In the genomic region with DNA sequence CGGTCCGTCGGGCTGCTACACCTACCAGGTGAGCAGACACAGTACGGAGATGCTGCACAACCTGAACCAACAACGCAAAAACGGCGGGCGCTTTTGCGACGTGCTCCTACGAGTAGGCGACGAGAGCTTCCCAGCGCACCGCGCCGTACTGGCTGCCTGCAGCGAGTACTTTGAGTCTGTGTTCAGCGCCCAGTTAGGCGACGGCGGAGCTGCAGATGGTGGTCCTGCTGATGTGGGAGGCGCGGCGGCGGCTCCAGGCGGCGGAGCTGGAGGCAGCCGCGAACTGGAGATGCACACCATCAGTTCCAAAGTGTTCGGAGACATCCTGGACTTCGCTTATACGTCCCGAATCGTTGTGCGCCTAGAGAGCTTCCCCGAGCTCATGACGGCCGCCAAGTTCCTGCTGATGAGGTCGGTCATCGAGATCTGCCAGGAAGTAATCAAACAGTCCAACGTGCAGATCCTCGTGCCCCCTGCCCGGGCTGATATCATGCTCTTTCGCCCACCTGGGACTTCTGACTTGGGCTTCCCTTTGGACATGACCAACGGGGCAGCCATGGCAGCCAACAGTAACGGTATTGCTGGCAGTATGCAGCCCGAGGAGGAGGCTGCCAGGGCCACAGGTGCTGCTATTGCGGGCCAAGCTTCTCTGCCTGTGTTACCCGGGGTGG, we compare ENCODE assay signal across 8 mouse cellular contexts. TPM values are rescaled to one million over a fixed set of nuclear protein-coding genes. Genes with fewer than 3 reads are reported as not detected.
A peak's percentile ranks its signal among the peaks of the same experiment; 100 is the strongest.
DNase-seq lines count a peak whose midpoint lies in the region; ATAC-seq and TF ChIP-seq lines count a peak whose summit lies in the region.

No protein-coding gene starts in this region.

- no peaks in the 10 kb centered on the region for H3K27me3 ChIP-seq in ES-Bruce4 (ENCODE audit: control insufficient read depth, insufficient read depth, low read length, poor library complexity, severe bottlenecking)
- no peaks in the 10 kb centered on the region for H3K27me3 ChIP-seq in forebrain, embryonic 11.5 days (ENCODE audit: control insufficient read depth, insufficient read depth, low read length)
- H3K27me3 ChIP-seq in hindbrain, embryonic 11.5 days (ENCODE audit: control insufficient read depth, insufficient read depth, low read length), result no peaks in the 10 kb centered on the region

- no peaks in the 10 kb centered on the region for H3K9me3 ChIP-seq in ES-Bruce4 (replicated peaks; ENCODE audit: control insufficient read depth, insufficient read depth, low read length, poor library complexity, severe bottlenecking)
- H3K9me3 ChIP-seq in forebrain, embryonic 11.5 days (ENCODE audit: control insufficient read depth, low read length), result no peaks in the 10 kb centered on the region
- no peaks in the 10 kb centered on the region for H3K9me3 ChIP-seq in hindbrain, embryonic 11.5 days (ENCODE audit: control insufficient read depth, low read length)

- peaks cover 2% of the 10 kb centered on the region for H3K4me1 ChIP-seq in ES-Bruce4 (ENCODE audit: control insufficient read depth, insufficient read depth, low read length)
- peaks cover 15% of the 10 kb centered on the region for H3K4me1 ChIP-seq in bone marrow macrophage, adult 2 months (ENCODE audit: control insufficient read depth, insufficient read depth, low read length)
- H3K4me1 ChIP-seq in forebrain, embryonic 11.5 days (replicated peaks; ENCODE audit: control insufficient read depth, insufficient read depth, low read length), result peaks cover 24% of the 10 kb centered on the region
- H3K4me1 ChIP-seq in hindbrain, embryonic 11.5 days (replicated peaks; ENCODE audit: control insufficient read depth, insufficient read depth, low read length), result peaks cover 22% of the 10 kb centered on the region

- no peak for DNase-seq in forebrain, embryonic 11.5 days (ENCODE audit: low spot score)
- peak; percentile 64 for DNase-seq in hindbrain, embryonic 11.5 days (ENCODE audit: low spot score)
- peak; percentile 47 to 60 for DNase-seq in layer of hippocampus, postnatal 25 days (ENCODE audit: extremely low spot score in 1 of 2, low spot score in 1 of 2)
- peak; percentile 53 for DNase-seq in lung, postnatal 14 days
- peak; percentile 65 to 70 for DNase-seq in right cerebral cortex, adult 2 months (ENCODE audit: low spot score in 2 of 2)
- DNase-seq in yolk sac, embryonic 10.5 days (ENCODE audit: low spot score), result peak; percentile 36

- TF ChIP-seq CTCF in ES-Bruce4 (IDR thresholded peaks at IDR 0.05; ENCODE audit: low read depth, low read length), result no peak
- no peak for TF ChIP-seq CTCF in bone marrow macrophage, adult 2 months (IDR thresholded peaks at IDR 0.05; ENCODE audit: low read depth, low read length)

- no peak for ATAC-seq in forebrain, embryonic 11.5 days (replicated peaks; ENCODE audit: low FRiP score)
- no peak for ATAC-seq in hindbrain, embryonic 11.5 days (ENCODE audit: low FRiP score)

- TF ChIP-seq POLR2A in ES-Bruce4 (IDR thresholded peaks at IDR 0.05; ENCODE audit: insufficient read depth, low read length), result no peak
- TF ChIP-seq POLR2A in bone marrow macrophage, adult 2 months (IDR thresholded peaks at IDR 0.05; ENCODE audit: borderline replicate concordance, low read depth, low read length), result no peak

- peak overlapping the region; percentile 64 for H3K27ac ChIP-seq in ES-Bruce4 (ENCODE audit: insufficient read depth, low read length)
- peak overlapping the region; percentile 68 for H3K27ac ChIP-seq in bone marrow macrophage, adult 2 months (ENCODE audit: insufficient read depth, low read depth, low read length)
- H3K27ac ChIP-seq in forebrain, embryonic 11.5 days (ENCODE audit: low read depth, low read length), result peak overlapping the region; percentile 97
- H3K27ac ChIP-seq in hindbrain, embryonic 11.5 days (ENCODE audit: low read depth, low read length), result peak overlapping the region; percentile 100

- under 1% methylated on average over 50 of the region's 50 CpGs for WGBS in forebrain, embryonic 11.5 days
- under 1% methylated on average over 50 of the region's 50 CpGs for WGBS in hindbrain, embryonic 11.5 days

- H3K4me3 ChIP-seq in ES-Bruce4 (ENCODE audit: low read depth, low read length), result peak overlapping the region; percentile 94
- peak overlapping the region; percentile 93 for H3K4me3 ChIP-seq in bone marrow macrophage, adult 2 months (ENCODE audit: insufficient read depth, low read length)
- peak overlapping the region; percentile 92 for H3K4me3 ChIP-seq in forebrain, embryonic 11.5 days (ENCODE audit: low read depth, low read length)
- H3K4me3 ChIP-seq in hindbrain, embryonic 11.5 days (ENCODE audit: low read depth, low read length), result peak overlapping the region; percentile 96

- peak overlapping the region; percentile 94 for H3K9ac ChIP-seq in ES-Bruce4 (ENCODE audit: low read depth, poor library complexity, severe bottlenecking)
- peak overlapping the region; percentile 99 for H3K9ac ChIP-seq in forebrain, embryonic 11.5 days (ENCODE audit: low read length)
- peak overlapping the region; percentile 98 for H3K9ac ChIP-seq in hindbrain, embryonic 11.5 days (ENCODE audit: low read depth, low read length)

- H3K4me2 ChIP-seq in forebrain, embryonic 11.5 days (ENCODE audit: low read depth, low read length, severe bottlenecking), result peak overlapping the region; percentile 99
- peak overlapping the region; percentile 93 for H3K4me2 ChIP-seq in hindbrain, embryonic 11.5 days (replicated peaks; ENCODE audit: low read depth, low read length)

- no peak for TF ChIP-seq EP300 in ES-Bruce4 (IDR thresholded peaks at IDR 0.05; ENCODE audit: insufficient read depth, low read depth, low read length)

- H3K36me3 ChIP-seq in ES-Bruce4 (ENCODE audit: control insufficient read depth, insufficient read depth, low read length, poor library complexity, severe bottlenecking), result peaks cover 20% of the 10 kb centered on the region
- H3K36me3 ChIP-seq in forebrain, embryonic 11.5 days (ENCODE audit: control insufficient read depth, insufficient read depth, low read length), result peaks cover 12% of the 10 kb centered on the region
- H3K36me3 ChIP-seq in hindbrain, embryonic 11.5 days (ENCODE audit: control insufficient read depth, insufficient read depth, low read length), result peaks cover 10% of the 10 kb centered on the region

RNA-seq across cellular contexts. Expression of a gene that starts 2.1 kb away (rescaled TPM):
- 55.6 and 62.5 TPM in 2 replicates for polyA plus RNA-seq in ES-Bruce4 (2011; ENCODE audit: insufficient read depth, insufficient read length, low read depth, missing spikeins)
- polyA plus RNA-seq in bone marrow macrophage, adult 2 months (2012; ENCODE audit: insufficient read depth, insufficient read length, missing spikeins), result 29.9 and 32.2 TPM in 2 replicates
- polyA plus RNA-seq in forebrain, embryonic 11.5 days (2014; fragmentation: Nextera tagmentation; extraction: Ambion mirVana), result 130 and 131 TPM in 2 replicates
- polyA plus RNA-seq in hindbrain, embryonic 11.5 days (2014; fragmentation: Nextera tagmentation; extraction: Ambion mirVana), result 91.2 and 97.0 TPM in 2 replicates
- total RNA-seq in layer of hippocampus, postnatal 25 days (2021), result 10 to 100 TPM; 53.4 to 56.4 TPM

RNA-seq across cellular contexts. Expression of a gene that starts 24.6 kb away (rescaled TPM):
- polyA plus RNA-seq in ES-Bruce4 (2011; ENCODE audit: insufficient read depth, insufficient read length, low read depth, missing spikeins), result 148 and 170 TPM in 2 replicates
- polyA plus RNA-seq in bone marrow macrophage, adult 2 months (2012; ENCODE audit: insufficient read depth, insufficient read length, missing spikeins), result 74.1 and 75.0 TPM in 2 replicates
- 289 and 299 TPM in 2 replicates for polyA plus RNA-seq in forebrain, embryonic 11.5 days (2014; fragmentation: Nextera tagmentation; extraction: Ambion mirVana)
- 321 and 329 TPM in 2 replicates for polyA plus RNA-seq in hindbrain, embryonic 11.5 days (2014; fragmentation: Nextera tagmentation; extraction: Ambion mirVana)
- total RNA-seq in layer of hippocampus, postnatal 25 days (2021), result 100 to 1,000 TPM in 1 of 2 experiments, 10 to 100 TPM in 1; 99.2 to 104 TPM

RNA-seq across cellular contexts. Expression of a gene that starts 39.4 kb away (rescaled TPM):
- polyA plus RNA-seq in ES-Bruce4 (2011; ENCODE audit: insufficient read depth, insufficient read length, low read depth, missing spikeins), result 17.0 TPM in 2 replicates
- 1.6 and 1.7 TPM in 2 replicates for polyA plus RNA-seq in bone marrow macrophage, adult 2 months (2012; ENCODE audit: insufficient read depth, insufficient read length, missing spikeins)
- 9.7 and 10.6 TPM in 2 replicates for polyA plus RNA-seq in forebrain, embryonic 11.5 days (2014; fragmentation: Nextera tagmentation; extraction: Ambion mirVana)
- 11.5 and 12.0 TPM in 2 replicates for polyA plus RNA-seq in hindbrain, embryonic 11.5 days (2014; fragmentation: Nextera tagmentation; extraction: Ambion mirVana)
- 10 to 100 TPM; 29.1 to 38.2 TPM for total RNA-seq in layer of hippocampus, postnatal 25 days (2021)
